Mouse (Mus musculus) embryonic facial prominence, embryonic 11.5 days (tissue): ENCODE measurements around the gene Ahr. TPM values are rescaled to one million over a fixed set of nuclear protein-coding genes. Genes with fewer than 3 reads are reported as not detected.

Source experiments
- ATAC-seq: fragments of 200-750 bp; cut with Nextera tagmentation; replicated peaks from 2 replicates; pipeline ENCODE4 v1.8.0; 2017; ENCODE audit warnings: low read depth; ENCODE audit not compliant: insufficient number of reproducible peaks, low FRiP score, low TSS enrichment
- DNase-seq: peaks from one replicate; pipeline ENCODE4 v3.0.0-alpha.2; 2015; ENCODE audit warnings: low spot score
- H3K27ac ChIP-seq: fragments of 300-500 bp; sonication (generic); replicated peaks from 2 replicates; pipeline ENCODE4 v1.5.1; 2014; ENCODE audit warnings: mild to moderate bottlenecking, low read depth, low read length, control low read depth
- H3K27me3 ChIP-seq: fragments of 300-500 bp; sonication (generic); 2 replicates; pipeline ENCODE4 v1.6.1; 2014; ENCODE audit warnings: mild to moderate bottlenecking, low read length, moderate library complexity, mixed read lengths; ENCODE audit not compliant: control insufficient read depth, insufficient read depth
- H3K36me3 ChIP-seq: fragments of 300-500 bp; sonication (generic); replicated peaks from 2 replicates; pipeline ENCODE4 v1.6.1; 2014; ENCODE audit warnings: low read depth, mild to moderate bottlenecking, low read length, moderate library complexity, mixed read lengths; ENCODE audit not compliant: control insufficient read depth, insufficient read depth
- H3K4me1 ChIP-seq: fragments of 300-500 bp; sonication (generic); 2 replicates; pipeline ENCODE4 v1.6.1; 2014; ENCODE audit warnings: low read length, mixed read lengths; ENCODE audit not compliant: control insufficient read depth, insufficient read depth
- H3K4me2 ChIP-seq: fragments of 300-500 bp; sonication (generic); 2 replicates; pipeline ENCODE4 v1.6.1; 2014; ENCODE audit warnings: low read depth, mild to moderate bottlenecking, control low read depth, low read length, moderate library complexity
- H3K4me3 ChIP-seq: fragments of 300-500 bp; sonication (generic); 2 replicates; pipeline ENCODE4 v1.5.1; 2014; ENCODE audit warnings: low read depth, low read length, control low read depth
- H3K9ac ChIP-seq: fragments of 300-500 bp; sonication (generic); replicated peaks from 2 replicates; pipeline ENCODE4 v1.6.1; 2014; ENCODE audit warnings: mild to moderate bottlenecking, control low read depth, low read length
- H3K9me3 ChIP-seq: fragments of 300-500 bp; sonication (generic); replicated peaks from 2 replicates; pipeline ENCODE4 v1.6.1; 2016; ENCODE audit warnings: mild to moderate bottlenecking, low read length, inconsistent platforms, mixed read lengths; ENCODE audit not compliant: control insufficient read depth
- WGBS: fragments of 180-500 bp; shearing (Covaris S2); extraction: QIAGEN DNeasy Blood & Tissue Kit; methylation state at CpG from one replicate; pipeline ENCODE4 v1.1.7; 2014; 5-methylcytosine and 5-hydroxymethylcytosine counted together
- polyA plus RNA-seq: library from polyadenylated mRNA; unstranded; fragments of >200 nt; fragmentation: Nextera tagmentation; extraction: Ambion mirVana; gene quantifications from 2 replicates; pipeline ENCODE4 v1.2.1, GENCODE M21; 2014

Gene Ahr
- polyA plus RNA-seq, 1 experiment from 2014 or later = 4.3 TPM

DNA sequence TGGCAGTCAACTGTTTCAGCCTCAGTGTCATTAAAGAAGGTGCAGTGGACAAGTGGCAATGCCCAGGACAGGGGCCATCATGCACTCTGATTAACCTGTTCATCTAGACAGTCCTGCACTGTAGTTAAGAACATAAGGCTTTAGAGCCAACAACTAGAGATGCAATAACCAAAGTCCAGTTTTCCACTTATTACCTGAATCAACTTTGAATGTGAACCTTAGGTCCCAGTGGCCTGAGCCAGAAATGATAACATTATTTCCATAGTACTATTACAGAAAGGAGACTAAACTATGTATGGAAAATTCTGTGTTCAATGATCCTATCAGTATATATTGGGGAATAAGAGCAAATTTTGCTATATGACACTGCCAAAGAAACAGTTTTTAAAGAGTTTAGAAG, 4.3 kb downstream of the Ahr start:
- H3K36me3 ChIP-seq = no peaks in the 10 kb centered on the region
- H3K27ac ChIP-seq = no peak overlapping the region
- no peak for DNase-seq
- no peaks in the 10 kb centered on the region for H3K9me3 ChIP-seq
- H3K4me3 ChIP-seq = no peak overlapping the region
- H3K27me3 ChIP-seq = no peaks in the 10 kb centered on the region
- no peak for ATAC-seq
- no peaks in the 10 kb centered on the region for H3K4me1 ChIP-seq
- H3K9ac ChIP-seq = no peak overlapping the region
- no peak overlapping the region for H3K4me2 ChIP-seq

GRCm38 (mm10) chr12:35527429-35527828, 7.4 kb downstream of the Ahr start:
- Histone ChIP-seq H3K4me2 (no peak overlapping the region), H3K36me3 (no peaks in the 10 kb centered on the region), H3K4me3 (no peak overlapping the region), H3K9ac (no peak overlapping the region), H3K27ac (no peak overlapping the region), H3K9me3 (no peaks in the 10 kb centered on the region), H3K4me1 (no peaks in the 10 kb centered on the region), H3K27me3 (no peaks in the 10 kb centered on the region)
- WGBS = 76% methylated on average over 6 of the region's 6 CpGs
- no peak for DNase-seq
- no peak for ATAC-seq

- WGBS = 86% methylated on average over 9 of the region's 9 CpGs
- Histone ChIP-seq H3K4me2 (no peak overlapping the region), H3K4me1 (no peaks in the 10 kb centered on the region), H3K9ac (no peak overlapping the region), H3K36me3 (no peaks in the 10 kb centered on the region), H3K27ac (no peak overlapping the region), H3K9me3 (no peaks in the 10 kb centered on the region), H3K27me3 (no peaks in the 10 kb centered on the region), H3K4me3 (no peak overlapping the region)
- no peak for ATAC-seq
- DNase-seq = no peak
These were observed 12.2 kb downstream of the Ahr start for GRCm38 (mm10) chr12:35522585-35523103.

GRCm38 (mm10) chr12:35515621-35516020, 19.2 kb downstream of the Ahr start:
- Histone ChIP-seq H3K4me2 (no peak overlapping the region), H3K4me3 (no peak overlapping the region), H3K4me1 (no peaks in the 10 kb centered on the region), H3K9me3 (no peaks in the 10 kb centered on the region), H3K27me3 (no peaks in the 10 kb centered on the region), H3K27ac (no peak overlapping the region), H3K9ac (no peak overlapping the region), H3K36me3 (no peaks in the 10 kb centered on the region)
- ATAC-seq (no peak), DNase-seq (no peak)
- 69% methylated on average over 3 of the region's 3 CpGs for whole genome bisulfite sequencing

GRCm38 (mm10) chr12:35514671-35515070, 20.2 kb downstream of the Ahr start:
- 67% methylated on average over 2 of the region's 2 CpGs for WGBS
- H3K27me3 ChIP-seq = no peaks in the 10 kb centered on the region
- ATAC-seq (no peak), DNase-seq (no peak)
- H3K9ac ChIP-seq = no peak overlapping the region
- H3K4me1 ChIP-seq = no peaks in the 10 kb centered on the region
- H3K27ac ChIP-seq = no peak overlapping the region
- no peaks in the 10 kb centered on the region for H3K36me3 ChIP-seq
- no peak overlapping the region for H3K4me3 ChIP-seq
- H3K9me3 ChIP-seq = no peaks in the 10 kb centered on the region
- no peak overlapping the region for H3K4me2 ChIP-seq

- no peaks in the 10 kb centered on the region for H3K27me3 ChIP-seq
- H3K36me3 ChIP-seq = no peaks in the 10 kb centered on the region
- H3K9ac ChIP-seq = no peak overlapping the region
- no peak overlapping the region for H3K4me2 ChIP-seq
- no peaks in the 10 kb centered on the region for H3K9me3 ChIP-seq
- 87% methylated on average over 5 of the region's 5 CpGs for WGBS
- no peak overlapping the region for H3K27ac ChIP-seq
- H3K4me3 ChIP-seq = no peak overlapping the region
- ATAC-seq (no peak), DNase-seq (no peak)
- no peaks in the 10 kb centered on the region for H3K4me1 ChIP-seq
These were observed 24.1 kb downstream of the Ahr start for GRCm38 (mm10) chr12:35510711-35511110.

DNA sequence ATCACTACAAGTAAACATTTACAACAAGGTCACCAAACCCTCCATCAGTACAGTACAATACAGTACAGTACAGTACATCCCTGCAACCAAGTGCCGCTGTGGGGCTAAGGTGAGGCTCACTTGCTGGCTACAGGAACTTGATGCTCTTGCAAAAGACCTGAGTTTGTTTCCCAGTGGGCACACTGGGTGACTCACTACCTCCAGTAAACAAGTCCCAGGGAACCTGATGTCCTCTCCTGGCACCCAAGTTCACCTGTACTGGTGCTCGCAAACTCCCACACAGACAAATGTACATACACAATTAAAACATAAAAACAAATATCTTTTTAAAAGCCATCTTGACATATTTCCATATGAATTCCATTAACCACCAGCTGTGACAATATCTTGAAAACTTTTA, 28.5 kb downstream of the Ahr start:
- H3K27ac ChIP-seq = no peak overlapping the region
- H3K36me3 ChIP-seq = no peaks in the 10 kb centered on the region
- no peaks in the 10 kb centered on the region for H3K9me3 ChIP-seq
- no peak for ATAC-seq
- H3K4me3 ChIP-seq = no peak overlapping the region
- no peak overlapping the region for H3K4me2 ChIP-seq
- DNase-seq = no peak
- no peaks in the 10 kb centered on the region for H3K4me1 ChIP-seq
- WGBS = 91% methylated on average over 2 of the region's 2 CpGs
- H3K9ac ChIP-seq = no peak overlapping the region
- H3K27me3 ChIP-seq = no peaks in the 10 kb centered on the region

- Histone ChIP-seq H3K9ac (no peak overlapping the region), H3K36me3 (no peaks in the 10 kb centered on the region), H3K9me3 (no peaks in the 10 kb centered on the region), H3K27me3 (no peaks in the 10 kb centered on the region), H3K4me3 (no peak overlapping the region), H3K4me1 (no peaks in the 10 kb centered on the region), H3K4me2 (no peak overlapping the region), H3K27ac (no peak overlapping the region)
- WGBS = 84% methylated on average over 15 of the region's 15 CpGs
- ATAC-seq (no peak), DNase-seq (no peak)
These were observed 30.8 kb downstream of the Ahr start for GRCm38 (mm10) chr12:35504081-35504480.
